Mouse (Mus musculus): ENCODE measurements around the gene Tatdn3. TPM values are rescaled to one million over a fixed set of nuclear protein-coding genes. Genes with fewer than 3 reads are reported as not detected.

The Tatdn3 gene
- 16.0 and 17.7 TPM in 2 replicates for polyA plus RNA-seq (2015; fragmentation: Nextera tagmentation; extraction: Ambion mirVana)

DNA sequence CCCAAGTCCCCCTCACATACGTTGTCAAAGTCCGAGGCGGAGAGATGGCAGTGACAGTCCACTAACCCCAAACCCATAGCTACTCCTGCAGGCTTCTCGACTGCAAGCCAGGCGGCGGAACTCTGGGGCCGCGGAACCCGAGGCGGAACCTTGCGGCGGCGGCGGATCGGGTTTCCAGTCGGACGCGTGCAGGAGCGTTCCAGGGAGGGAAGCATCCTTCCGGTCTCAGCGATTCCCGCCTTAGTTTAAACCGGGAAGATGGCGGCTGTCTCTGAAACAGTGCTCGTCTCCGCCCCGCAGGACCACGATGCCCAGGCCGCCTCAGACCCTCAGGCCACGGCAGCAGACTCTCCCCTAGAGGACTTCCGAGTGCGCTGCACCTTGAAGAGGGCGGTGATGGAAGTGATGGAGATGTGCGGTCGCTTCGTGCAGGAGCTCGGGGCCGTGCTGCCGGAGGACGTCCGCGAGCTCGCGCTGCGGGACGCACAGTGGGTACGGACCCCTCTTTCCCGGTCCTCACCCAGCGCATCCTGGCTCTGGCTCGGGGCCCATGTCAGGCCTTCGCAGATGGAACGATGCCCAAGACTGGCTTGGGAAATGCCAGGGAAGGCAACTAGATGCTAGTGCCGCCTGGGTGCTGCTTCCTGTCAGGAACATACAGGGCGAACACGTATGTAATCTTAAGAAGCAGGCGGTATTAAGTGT is at the start of gene Tatdn3, which contains the start of gene Nsl1:
Tatdn3 (minus strand) TSS at position 152 of the 705 bp plus-strand sequence.
Nsl1 (plus strand) TSS at position 232 of the 705 bp plus-strand sequence.

DNA sequence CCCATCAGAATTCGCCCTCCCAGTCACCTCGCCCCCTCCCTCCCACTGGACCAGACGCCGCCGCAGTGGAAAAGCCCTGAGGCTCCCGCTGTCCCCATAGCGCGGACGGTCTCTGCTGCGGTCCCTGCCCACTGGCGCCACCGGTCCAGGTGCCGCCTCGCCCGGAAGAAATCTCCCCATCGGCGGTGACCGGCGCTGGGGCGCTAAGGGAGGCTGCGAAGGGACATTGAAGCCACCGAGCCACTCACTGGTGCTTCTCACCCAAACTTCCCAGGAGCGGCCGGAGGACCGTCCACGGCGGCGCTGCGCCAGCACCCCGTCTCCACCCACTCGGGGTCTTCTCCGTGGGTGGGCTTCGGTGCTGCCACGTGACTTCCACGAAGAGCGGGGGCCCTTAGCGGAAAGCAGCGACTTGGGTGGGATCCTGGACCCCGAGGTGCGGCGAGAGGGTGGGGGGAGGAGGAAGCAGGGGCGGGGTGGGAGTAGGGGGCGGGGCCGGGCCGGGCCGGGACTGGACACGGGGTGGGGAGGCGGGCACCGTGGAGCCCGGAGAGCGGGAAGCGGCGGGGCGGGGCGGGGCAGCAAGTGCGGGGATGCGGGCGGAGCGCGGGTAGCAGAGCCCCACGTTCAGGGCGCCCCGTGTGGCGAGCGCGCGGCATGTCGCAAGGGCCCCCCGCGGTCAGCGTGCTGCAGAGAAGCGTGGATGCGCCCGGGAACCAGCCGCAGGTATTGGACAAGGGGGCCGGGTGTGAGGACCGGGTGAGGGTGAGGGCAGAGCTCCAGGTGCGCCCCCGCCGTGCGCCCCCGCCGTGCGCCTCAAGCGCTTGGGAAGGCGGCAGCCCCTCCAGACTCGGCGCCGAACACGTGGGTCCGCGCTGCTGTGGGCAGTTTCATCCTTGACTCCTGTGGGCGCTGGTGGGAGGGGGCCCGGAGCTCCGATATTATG is 35.3 kb upstream of the Tatdn3 start, which contains the start of gene Batf3:
Batf3 (plus strand) TSS at position 46 of the 946 bp plus-strand sequence.

DNA sequence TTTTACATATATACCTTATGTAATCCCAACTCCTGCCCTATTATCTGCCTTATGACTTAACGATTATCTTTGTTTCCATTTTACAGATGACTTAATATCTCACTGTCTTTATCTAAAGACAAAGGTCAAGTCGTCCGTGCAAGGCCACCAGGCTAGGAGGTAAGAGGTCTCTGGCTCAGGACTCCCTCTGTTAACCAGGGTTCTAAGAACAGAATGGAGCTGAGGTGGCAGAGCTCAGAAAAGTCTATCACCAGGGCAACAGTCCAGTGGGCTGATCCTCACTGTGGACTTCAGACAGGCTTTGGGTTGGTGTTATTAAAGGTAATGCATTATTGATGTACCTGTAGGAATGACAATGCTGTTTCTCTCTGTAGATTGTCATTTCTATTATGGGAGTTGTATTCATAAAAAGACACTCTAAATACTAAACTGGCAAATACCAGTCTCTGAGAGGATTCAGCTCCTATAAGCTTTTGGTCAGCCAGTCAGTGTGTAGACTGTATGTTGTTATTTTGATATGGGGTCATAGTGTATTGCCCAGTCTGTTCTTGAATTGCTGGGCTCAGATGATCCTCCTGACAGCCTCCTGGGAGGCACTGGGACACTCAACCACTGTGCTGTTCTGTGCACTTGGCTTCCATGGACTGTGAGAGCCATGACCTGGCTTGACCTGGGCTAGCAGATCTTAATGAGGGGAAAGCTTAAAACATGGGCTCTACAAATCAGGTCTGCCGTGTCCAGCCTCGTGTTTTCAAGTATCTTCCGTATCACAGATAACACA is 26.0 kb downstream of the Tatdn3 start, which contains the start of gene Spata45:
Spata45 (plus strand) TSS at position 86 of the 781 bp plus-strand sequence.

DNA sequence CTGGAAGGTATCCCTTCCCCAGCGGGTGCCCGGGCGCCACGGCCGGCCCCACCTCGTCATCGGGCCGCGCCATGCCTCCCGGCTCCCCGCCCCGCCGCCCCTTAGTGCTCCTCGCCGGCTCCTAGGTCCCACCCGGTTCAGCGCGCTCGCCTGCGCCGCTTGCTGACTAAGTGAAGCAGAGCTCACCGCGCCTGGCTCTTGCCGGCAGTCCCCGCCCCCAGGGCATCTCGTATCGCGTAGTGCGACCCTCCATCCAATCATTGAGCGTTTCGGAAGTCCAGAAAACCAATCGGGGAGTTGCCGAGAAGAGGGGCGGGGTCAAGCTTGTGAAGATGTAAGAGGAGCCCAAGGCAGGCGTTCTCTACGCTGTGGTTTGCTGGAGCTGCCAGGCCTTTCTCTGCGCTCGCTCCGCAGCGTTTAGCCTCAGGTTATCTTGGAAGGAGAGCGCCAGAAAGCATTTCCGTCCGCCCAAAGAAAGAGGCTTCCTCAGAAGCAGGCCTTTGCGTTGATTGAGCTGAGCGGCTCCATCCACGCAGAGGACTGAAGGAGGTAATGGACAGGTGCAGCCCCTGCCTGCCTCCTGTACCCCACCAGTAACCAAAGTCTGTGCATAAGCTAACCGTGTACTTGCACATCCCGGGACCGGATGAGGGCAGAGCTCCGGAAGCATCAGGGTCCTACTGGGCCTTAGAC is 36.6 kb downstream of the Tatdn3 start, which contains the start of gene Flvcr1:
Flvcr1 (minus strand) TSS at position 138 of the 693 bp plus-strand sequence.

Other genes starting within 250 kb of the Tatdn3 start
- 6.7 and 7.6 TPM in 2 replicates for gene Rps6kc1, start 151.2 kb downstream of the Tatdn3 start, polyA plus RNA-seq (2015; fragmentation: Nextera tagmentation; extraction: Ambion mirVana)
- 24.6 and 25.7 TPM in 2 replicates for gene Angel2, start 137.8 kb downstream of the Tatdn3 start, polyA plus RNA-seq (2015; fragmentation: Nextera tagmentation; extraction: Ambion mirVana)
- 32.3 and 35.4 TPM in 2 replicates for gene Vash2, start 83.6 kb downstream of the Tatdn3 start, polyA plus RNA-seq (2015; fragmentation: Nextera tagmentation; extraction: Ambion mirVana)
- gene Flvcr1, start 36.8 kb downstream of the Tatdn3 start, polyA plus RNA-seq (2015; fragmentation: Nextera tagmentation; extraction: Ambion mirVana) = 2.6 and 3.2 TPM in 2 replicates
- gene Spata45, start 26.3 kb downstream of the Tatdn3 start, polyA plus RNA-seq (2015; fragmentation: Nextera tagmentation; extraction: Ambion mirVana) = not detected in 2 replicates
- gene Nsl1, start 80 bp upstream of the Tatdn3 start, polyA plus RNA-seq (2015; fragmentation: Nextera tagmentation; extraction: Ambion mirVana) = 2.9 and 3.3 TPM in 2 replicates
- 1.5 and 1.6 TPM in 2 replicates for gene Batf3, start 34.9 kb upstream of the Tatdn3 start, polyA plus RNA-seq (2015; fragmentation: Nextera tagmentation; extraction: Ambion mirVana)
- gene Fam71a, start 101.9 kb upstream of the Tatdn3 start, polyA plus RNA-seq (2015; fragmentation: Nextera tagmentation; extraction: Ambion mirVana) = not detected in 2 replicates
- gene Atf3, start 155.1 kb upstream of the Tatdn3 start, polyA plus RNA-seq (2015; fragmentation: Nextera tagmentation; extraction: Ambion mirVana) = 6.7 and 8.2 TPM in 2 replicates

Data from skeletal muscle tissue, postnatal 0 days (tissue).